Mouse (Mus musculus) heart, adult 2 months (tissue): Measurements from ENCODE around the gene Zfp692. TPM values are rescaled to one million over a fixed set of nuclear protein-coding genes. Genes with fewer than 3 reads are reported as not detected.
A peak's percentile ranks its signal among the peaks of the same experiment; 100 is the strongest.

Experiments
- DNase-seq, 2 experiments: peaks; one replicate each; pipeline ENCODE4 v3.0.0; 2021
- H3K27ac ChIP-seq: fragments of 200-600 bp; 2 replicates; pipeline ENCODE4 v1.8.1; 2022
- H3K27me3 ChIP-seq: fragments of 200-500 bp; 2 replicates; pipeline ENCODE4 v1.6.1; 2012; ENCODE audit warnings: mild to moderate bottlenecking, low read length, inconsistent platforms, mixed read lengths; ENCODE audit not compliant: control insufficient read depth, insufficient read depth
- H3K36me3 ChIP-seq: fragments of 200-500 bp; 2 replicates; pipeline ENCODE4 v1.6.1; 2012; ENCODE audit warnings: low read length, inconsistent platforms; ENCODE audit not compliant: control insufficient read depth, insufficient read depth
- H3K4me1 ChIP-seq: fragments of 200-500 bp; 2 replicates; pipeline ENCODE4 v1.6.1; 2011; ENCODE audit warnings: low read length; ENCODE audit not compliant: control insufficient read depth, insufficient read depth
- H3K4me3 ChIP-seq: fragments of 200-600 bp; 2 replicates; pipeline ENCODE4 v1.8.1; 2022
- H3K79me2 ChIP-seq: fragments of 200-500 bp; replicated peaks from 2 replicates; pipeline ENCODE4 v1.6.1; 2012; ENCODE audit warnings: mild to moderate bottlenecking, inconsistent platforms, low read length, moderate library complexity, mixed read lengths; ENCODE audit not compliant: control insufficient read depth, insufficient read depth
- H3K9ac ChIP-seq: fragments of 200-500 bp; 2 replicates; pipeline ENCODE4 v1.6.1; 2012; ENCODE audit warnings: low read depth, mild to moderate bottlenecking, control low read depth, inconsistent platforms, low read length, mixed read lengths
- CTCF ChIP-seq: fragments of 200-600 bp; IDR thresholded peaks from 2 replicates; pipeline ENCODE4 v1.8.1; 2022; ENCODE audit warnings: antibody characterized with exemption, mild to moderate bottlenecking, moderate library complexity
- EP300 ChIP-seq: fragments of 200-500 bp; IDR thresholded peaks from 2 replicates; pipeline ENCODE4 v1.6.1; 2011; ENCODE audit warnings: low read depth, low read length, control low read depth; ENCODE audit not compliant: insufficient read depth
- POLR2A ChIP-seq: fragments of 200-500 bp; IDR thresholded peaks from 2 replicates; pipeline ENCODE4 v1.6.1; 2011; ENCODE audit warnings: mild to moderate bottlenecking, low read depth, low read length, control low read depth; ENCODE audit not compliant: insufficient read depth
- WGBS: fragments of 180-500 bp; shearing (Covaris S2); methylation state at CpG from one replicate; pipeline ENCODE4 v1.1.7; 2018; 5-methylcytosine and 5-hydroxymethylcytosine counted together
- intact Hi-C: fragments of 180-260 bp; cut with DNase I; formaldehyde crosslinking; loops from one replicate; pipeline ENCODE4 v1.15.1; 2025
- polyA plus RNA-seq: library from polyadenylated mRNA; depleted of rRNA; stranded (reverse); fragments of >200 nt; gene quantifications from 2 replicates; pipeline ENCODE4 v1.2.3, GENCODE M21; 2012
- total RNA-seq, 2 experiments: library from RNA; stranded (reverse); gene quantifications; 2 replicates each; pipeline ENCODE4 v1.2.3; 2021

Zfp692 gene
- total and polyA plus RNA-seq, 3 experiments, result 3.1 to 9.8 (median 4.4) TPM

GRCm38 (mm10) chr11:58346745-58347144, 39.9 kb downstream of the Zfp692 start:
- TF ChIP-seq EP300, result 0 out of 2 replicates have a peak, but pooled peaks have one; percentile 27
- no peak for TF ChIP-seq CTCF
- TF ChIP-seq POLR2A, result no peak
- no peaks in the 10 kb centered on the region for H3K36me3 ChIP-seq
- H3K4me1 ChIP-seq, result no peaks in the 10 kb centered on the region
- no peak overlapping the region for H3K4me3 ChIP-seq
- intact Hi-C loops, result no loop called here
- no peak overlapping the region for H3K9ac ChIP-seq
- 65% methylated on average over 4 of the region's 4 CpGs for WGBS
- no peak overlapping the region for H3K27ac ChIP-seq
- no peaks in the 10 kb centered on the region for H3K79me2 ChIP-seq
- peak in 1 of 2 experiments; percentile 34 for DNase-seq
- no peaks in the 10 kb centered on the region for H3K27me3 ChIP-seq

DNA sequence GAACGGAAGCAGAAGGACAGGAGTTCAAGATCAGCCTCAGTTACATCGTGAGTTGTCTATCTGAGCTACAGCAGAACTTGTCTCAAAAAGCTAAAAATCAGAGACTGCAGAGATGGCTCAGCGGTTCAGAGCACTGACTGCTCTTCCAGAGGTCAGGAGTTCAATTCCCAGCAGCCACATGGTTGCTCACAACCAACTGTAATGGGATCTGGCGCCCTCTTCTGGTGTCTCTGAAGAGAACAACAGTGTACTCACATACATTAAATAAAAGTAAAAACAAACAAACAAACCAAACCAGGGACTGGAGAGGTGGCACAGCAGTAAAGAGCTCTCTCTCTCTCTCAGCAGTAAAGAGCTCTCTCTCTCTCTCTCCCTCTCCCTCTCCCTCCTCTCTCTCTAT, 43.8 kb downstream of the Zfp692 start:
- peak; percentile 42 for TF ChIP-seq CTCF
- no peak for TF ChIP-seq POLR2A
- intact Hi-C loops, result no loop called here
- no peak for DNase-seq
- Histone ChIP-seq H3K4me3 (no peak overlapping the region), H3K9ac (no peak overlapping the region), H3K36me3 (no peaks in the 10 kb centered on the region), H3K79me2 (no peaks in the 10 kb centered on the region), H3K27ac (no peak overlapping the region), H3K4me1 (no peaks in the 10 kb centered on the region), H3K27me3 (no peaks in the 10 kb centered on the region)
- WGBS, result 73% methylated on average over 4 of the region's 4 CpGs

- H3K27me3 ChIP-seq, result no peaks in the 10 kb centered on the region
- WGBS, result 84% methylated on average over 5 of the region's 5 CpGs
Measured at GRCm38 (mm10) chr11:58351179-58351578, 44.3 kb downstream of the Zfp692 start.

DNA sequence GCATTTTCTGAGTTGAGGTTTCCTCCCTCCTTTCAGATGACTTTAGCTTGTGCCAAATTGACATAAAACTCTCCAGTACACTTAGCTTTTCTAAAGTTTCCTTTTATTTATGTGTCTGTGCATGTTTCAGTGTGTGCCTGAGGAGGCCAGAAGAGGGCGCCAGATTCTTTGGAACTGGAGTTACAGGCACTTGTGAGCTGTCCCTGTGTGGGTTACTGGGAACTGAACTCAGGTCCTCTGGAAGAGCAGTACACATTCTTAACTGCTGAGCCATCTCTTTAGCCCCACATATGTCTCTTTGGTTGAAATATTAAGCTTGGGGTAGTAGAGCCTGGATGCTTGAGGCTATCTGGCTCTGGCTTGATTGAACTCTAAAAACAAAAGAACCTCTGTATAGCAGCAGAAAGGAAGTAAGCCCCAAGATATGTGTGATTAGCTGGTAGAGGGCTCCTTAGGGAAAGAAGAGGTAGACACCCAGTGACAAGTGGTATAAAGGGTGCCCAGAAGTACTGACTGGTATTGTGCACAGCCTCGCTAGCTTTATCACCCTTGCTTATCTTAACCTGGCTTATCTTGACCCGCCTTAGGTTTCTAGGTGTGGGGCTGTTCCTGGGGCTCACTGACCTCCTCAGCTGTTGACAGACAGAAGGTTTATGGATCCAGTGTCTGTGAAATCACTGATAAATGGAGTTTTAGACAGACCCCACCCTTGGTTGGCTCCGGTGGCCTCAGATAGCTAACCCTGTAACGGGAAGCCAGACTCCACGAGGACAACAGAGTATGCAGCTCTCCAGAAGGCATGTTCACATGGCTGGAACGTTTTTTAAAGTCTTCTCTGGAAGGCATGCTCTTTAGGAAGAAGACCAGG, 46.0 kb downstream of the Zfp692 start:
- H3K9ac ChIP-seq, result no peak overlapping the region
- peak; percentile 35 for TF ChIP-seq CTCF
- no peak for TF ChIP-seq POLR2A
- TF ChIP-seq EP300, result no peak
- no peaks in the 10 kb centered on the region for H3K4me1 ChIP-seq
- H3K27me3 ChIP-seq, result no peaks in the 10 kb centered on the region
- H3K27ac ChIP-seq, result no peak overlapping the region
- intact Hi-C loops, result no loop called here
- DNase-seq, result no peak
- WGBS, result 14% methylated on average over 7 of the region's 7 CpGs
- no peak overlapping the region for H3K4me3 ChIP-seq
- H3K36me3 ChIP-seq, result no peaks in the 10 kb centered on the region
- H3K79me2 ChIP-seq, result no peaks in the 10 kb centered on the region

More at GRCm38 (mm10) chr11:58351179-58351578, 44.3 kb downstream of the Zfp692 start:
- no peak for DNase-seq
- TF ChIP-seq POLR2A (no peak), CTCF (no peak), EP300 (no peak)
- Histone ChIP-seq H3K4me1 (no peaks in the 10 kb centered on the region), H3K79me2 (no peaks in the 10 kb centered on the region), H3K4me3 (no peak overlapping the region), H3K9ac (no peak overlapping the region), H3K36me3 (no peaks in the 10 kb centered on the region), H3K27ac (no peak overlapping the region)
- intact Hi-C loops, result no loop called here

- Histone ChIP-seq H3K4me3 (no peak overlapping the region), H3K36me3 (no peaks in the 10 kb centered on the region), H3K79me2 (no peaks in the 10 kb centered on the region), H3K27me3 (no peaks in the 10 kb centered on the region), H3K4me1 (no peaks in the 10 kb centered on the region), H3K9ac (no peak overlapping the region), H3K27ac (no peak overlapping the region)
- intact Hi-C loops, result no loop called here
- 70% methylated on average over 3 of the region's 3 CpGs for WGBS
- no peak for TF ChIP-seq EP300
- DNase-seq, result no peak
Measured at GRCm38 (mm10) chr11:58353709-58354108, 46.8 kb downstream of the Zfp692 start.

GRCm38 (mm10) chr11:58354476-58354875, 47.6 kb downstream of the Zfp692 start:
- intact Hi-C loops, result no loop called here
- DNase-seq, result no peak
- H3K36me3 ChIP-seq, result no peaks in the 10 kb centered on the region
- 58% methylated on average over 10 of the region's 10 CpGs for WGBS
- no peak for TF ChIP-seq CTCF
- TF ChIP-seq POLR2A, result no peak
- H3K79me2 ChIP-seq, result no peaks in the 10 kb centered on the region
- no peak overlapping the region for H3K4me3 ChIP-seq
- no peaks in the 10 kb centered on the region for H3K27me3 ChIP-seq
- no peak overlapping the region for H3K9ac ChIP-seq
- no peaks in the 10 kb centered on the region for H3K4me1 ChIP-seq
- H3K27ac ChIP-seq, result no peak overlapping the region
